Mouse (Mus musculus) heart, embryonic 15.5 days (tissue): Measurements from ENCODE around the gene Olfr535. TPM values are rescaled to one million over a fixed set of nuclear protein-coding genes. Genes with fewer than 3 reads are reported as not detected.
"Not testable (repeated sequence)": the region's sequence is repeated elsewhere in the genome, so short reads cannot be mapped to it uniquely, and the experiment has no call there.

Experiments
- ATAC-seq: fragments of 200-750 bp; cut with Nextera tagmentation; replicated peaks from 2 replicates; pipeline ENCODE4 v1.8.0; 2017; ENCODE audit warnings: low read depth, moderate TSS enrichment; ENCODE audit not compliant: insufficient number of reproducible peaks, insufficient read depth, low FRiP score
- H3K27ac ChIP-seq: fragments of 300-500 bp; sonication (generic); 2 replicates; pipeline ENCODE4 v1.5.1; 2015; ENCODE audit warnings: mild to moderate bottlenecking, inconsistent platforms
- H3K27me3 ChIP-seq: fragments of 300-500 bp; sonication (generic); 2 replicates; pipeline ENCODE4 v1.6.1; 2015; ENCODE audit warnings: inconsistent platforms
- H3K36me3 ChIP-seq: fragments of 300-500 bp; sonication (generic); 2 replicates; pipeline ENCODE4 v1.6.1; 2015; ENCODE audit warnings: mild to moderate bottlenecking, inconsistent platforms
- H3K4me1 ChIP-seq: fragments of 300-500 bp; sonication (generic); replicated peaks from 2 replicates; pipeline ENCODE4 v1.6.1; 2015; ENCODE audit warnings: inconsistent platforms
- H3K4me2 ChIP-seq: fragments of 300-500 bp; sonication (generic); 2 replicates; pipeline ENCODE4 v1.6.1; 2015; ENCODE audit warnings: inconsistent platforms, mild to moderate bottlenecking, moderate library complexity
- H3K4me3 ChIP-seq: fragments of 300-500 bp; sonication (generic); 2 replicates; pipeline ENCODE4 v1.5.1; 2015; ENCODE audit warnings: mild to moderate bottlenecking, inconsistent platforms
- H3K9ac ChIP-seq: fragments of 300-500 bp; sonication (generic); 2 replicates; pipeline ENCODE4 v1.6.1; 2015; ENCODE audit warnings: mild to moderate bottlenecking, inconsistent platforms
- H3K9me3 ChIP-seq: fragments of 300-500 bp; sonication (generic); replicated peaks from 2 replicates; pipeline ENCODE4 v1.6.1; 2016; ENCODE audit warnings: inconsistent platforms
- WGBS: fragments of 180-500 bp; shearing (Covaris S2); methylation state at CpG from one replicate; pipeline ENCODE4 v1.1.7; 2015; ENCODE audit warnings: mixed read lengths; 5-methylcytosine and 5-hydroxymethylcytosine counted together
- polyA plus RNA-seq: library from polyadenylated mRNA; unstranded; fragments of >200 nt; fragmentation: Nextera tagmentation; extraction: Ambion mirVana; gene quantifications from 2 replicates; pipeline ENCODE4 v1.2.1, GENCODE M21; 2015

Gene Olfr535
- not detected in 2 replicates for polyA plus RNA-seq

DNA sequence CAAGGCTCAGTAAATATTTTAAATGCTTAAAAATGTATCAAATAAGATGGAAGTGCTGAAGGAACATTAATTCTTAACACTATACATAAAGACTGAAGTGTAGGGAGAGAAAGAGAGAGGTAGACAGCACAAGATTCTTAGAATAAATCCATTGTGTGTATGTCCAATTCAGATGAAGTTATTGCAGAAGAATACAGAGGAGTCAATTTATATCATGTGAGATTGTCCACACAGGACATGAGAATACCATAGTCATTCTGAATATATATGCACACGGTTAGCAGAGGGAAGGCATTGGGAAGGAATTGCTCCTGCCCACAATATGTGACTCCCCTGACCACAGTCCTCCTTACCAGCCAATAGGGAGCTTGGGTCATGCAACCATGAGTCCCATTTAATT is at the start of gene Olfr535:
Gene Olfr535, plus strand, starts transcription at position 301 of the 400 bp plus-strand sequence.
- H3K9ac ChIP-seq = no peak within 1 kb of the TSS
- H3K4me2 ChIP-seq = no peak within 1 kb of the TSS
- H3K4me3 ChIP-seq = no peak within 1 kb of the TSS
- H3K9me3 ChIP-seq = no peaks in the 10 kb centered on the region; the same call in 1 of the 2 replicates
- H3K27me3 ChIP-seq = no peaks in the 10 kb centered on the region
- no peaks in the 10 kb centered on the region for H3K36me3 ChIP-seq
- 77% methylated on average over 1 of the region's 1 CpGs for WGBS
- H3K4me1 ChIP-seq = no peaks in the 10 kb centered on the region
- H3K27ac ChIP-seq = no peak within 1 kb of the TSS
- no peak for ATAC-seq

- Histone ChIP-seq H3K27me3 (no peaks in the 10 kb centered on the region), H3K9me3 (no peaks in the 10 kb centered on the region), H3K4me2 (no peak overlapping the region), H3K36me3 (no peaks in the 10 kb centered on the region), H3K4me1 (no peaks in the 10 kb centered on the region), H3K4me3 (no peak overlapping the region), H3K27ac (no peak overlapping the region), H3K9ac (no peak overlapping the region)
- ATAC-seq = no peak
- 72% methylated on average over 1 of the region's 1 CpGs for WGBS
Observed at GRCm38 (mm10) chr7:140443141-140443540, 40.9 kb upstream of the Olfr535 start.

DNA sequence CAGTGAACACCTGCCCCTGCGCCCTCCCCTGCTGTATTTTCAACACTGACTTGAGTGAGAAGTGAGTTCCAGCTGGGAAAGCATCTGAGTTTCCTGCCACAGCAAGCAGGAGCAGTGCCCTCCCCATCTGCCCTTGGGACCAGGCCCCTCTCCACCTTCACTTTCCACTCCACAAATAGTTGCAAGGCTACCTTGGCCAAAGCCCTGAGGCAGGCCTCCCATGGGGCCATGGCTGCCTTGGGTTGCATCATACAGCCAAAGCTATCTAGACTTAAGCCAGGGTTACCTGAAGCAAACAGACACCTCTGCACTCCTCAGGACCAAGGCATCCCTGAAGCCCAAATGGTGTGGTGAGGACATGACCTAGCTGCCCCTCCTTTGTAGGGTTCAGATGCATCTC is 20.9 kb upstream of the Olfr535 start, which contains the start of gene Olfr533:
Gene Olfr533, plus strand, starts transcription at position 301 of the 400 bp plus-strand sequence.
- not testable (repeated sequence) for H3K9ac ChIP-seq, H3K4me2 ChIP-seq, H3K9me3 ChIP-seq, H3K4me3 ChIP-seq, H3K36me3 ChIP-seq, H3K4me1 ChIP-seq, H3K27me3 ChIP-seq, H3K27ac ChIP-seq, ATAC-seq
- no CpG with 5 or more reads among the region's 1 CpGs for WGBS

DNA sequence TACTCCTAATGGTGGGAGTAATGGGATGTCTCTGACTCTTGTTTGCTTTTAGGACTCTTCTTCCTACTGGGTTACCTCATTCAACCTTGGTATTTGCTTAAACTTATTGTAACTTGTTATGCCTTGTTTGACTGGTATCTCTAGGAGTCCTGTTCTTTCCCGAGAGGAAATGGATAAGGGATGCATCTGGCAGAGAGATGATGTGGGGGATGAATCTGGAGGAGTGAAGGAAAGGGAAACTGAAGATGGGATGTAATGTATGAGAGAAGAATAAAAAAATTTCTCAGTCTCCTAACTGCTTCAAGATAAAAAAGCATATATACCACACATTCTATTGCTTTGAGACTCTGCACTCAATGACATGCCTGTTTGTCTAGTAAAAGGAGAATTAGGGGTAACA is 6.1 kb upstream of the Olfr535 start:
- ATAC-seq = no peak
- Histone ChIP-seq H3K9ac (no peak overlapping the region), H3K9me3 (no peaks in the 10 kb centered on the region; the same call in 1 of the 2 replicates), H3K27ac (no peak overlapping the region), H3K27me3 (no peaks in the 10 kb centered on the region), H3K4me2 (no peak overlapping the region), H3K4me1 (no peaks in the 10 kb centered on the region), H3K4me3 (no peak overlapping the region), H3K36me3 (no peaks in the 10 kb centered on the region)
- 56% methylated on average over 1 of the region's 1 CpGs for WGBS

DNA sequence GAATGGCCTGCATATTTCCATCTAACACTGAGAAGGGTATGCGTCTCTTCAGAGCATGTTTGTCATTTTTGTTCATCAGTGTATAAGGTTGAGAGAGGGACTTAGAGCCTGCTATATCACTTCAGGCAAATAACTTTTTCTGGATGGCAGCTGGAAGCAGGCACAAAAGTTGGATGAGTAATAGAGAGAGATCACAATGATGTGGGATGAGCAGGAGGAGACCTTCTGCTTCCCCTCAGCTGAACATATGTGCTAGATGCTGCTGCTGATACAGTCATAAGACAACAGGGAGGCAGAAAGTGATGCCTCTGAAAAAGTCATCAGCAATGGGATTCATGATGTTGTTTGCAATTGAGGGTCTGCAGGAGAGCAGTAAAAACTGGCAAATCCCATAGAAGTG is 5.3 kb upstream of the Olfr535 start:
- H3K4me1 ChIP-seq = no peaks in the 10 kb centered on the region
- no peaks in the 10 kb centered on the region for H3K36me3 ChIP-seq
- 87% methylated on average over 1 of the region's 1 CpGs for WGBS
- no peak overlapping the region for H3K9ac ChIP-seq
- H3K4me3 ChIP-seq = no peak overlapping the region
- no peaks in the 10 kb centered on the region for H3K27me3 ChIP-seq
- H3K9me3 ChIP-seq = no peaks in the 10 kb centered on the region; the same call in 1 of the 2 replicates
- no peak overlapping the region for H3K4me2 ChIP-seq
- ATAC-seq = no peak
- no peak overlapping the region for H3K27ac ChIP-seq

DNA sequence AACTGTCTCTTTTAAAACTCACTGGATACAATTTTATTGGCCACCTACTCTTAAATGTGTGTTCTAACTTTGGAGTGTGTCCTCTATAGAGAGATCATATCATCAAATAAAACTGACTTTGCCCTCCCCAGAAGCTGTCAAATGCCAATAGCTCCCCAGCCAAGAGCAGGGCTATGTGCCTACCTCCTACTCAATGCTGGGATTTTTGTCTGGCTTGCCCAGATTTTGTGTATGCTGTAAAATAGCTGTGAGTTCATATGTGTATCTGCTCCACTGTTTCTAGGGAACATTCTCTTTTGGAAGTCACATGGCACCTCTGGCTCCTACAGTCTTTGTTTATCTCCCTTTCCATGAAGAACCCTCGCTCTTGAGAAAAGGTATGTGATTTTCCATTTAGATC is 5.0 kb downstream of the Olfr535 start:
- no peak for ATAC-seq
- no peaks in the 10 kb centered on the region for H3K4me1 ChIP-seq
- no peaks in the 10 kb centered on the region for H3K27me3 ChIP-seq
- no peak overlapping the region for H3K4me3 ChIP-seq
- H3K4me2 ChIP-seq = no peak overlapping the region
- no peaks in the 10 kb centered on the region for H3K9me3 ChIP-seq
- no peak overlapping the region for H3K9ac ChIP-seq
- no peak overlapping the region for H3K27ac ChIP-seq
- 57% methylated on average over 1 of the region's 1 CpGs for WGBS
- H3K36me3 ChIP-seq = no peaks in the 10 kb centered on the region

GRCm38 (mm10) chr7:140494231-140494630 is 10.2 kb downstream of the Olfr535 start:
- WGBS = 39% methylated on average over 2 of the region's 2 CpGs
- Histone ChIP-seq H3K36me3 (no peaks in the 10 kb centered on the region), H3K4me1 (no peaks in the 10 kb centered on the region), H3K27me3 (no peaks in the 10 kb centered on the region), H3K4me3 (no peak overlapping the region), H3K9me3 (no peaks in the 10 kb centered on the region), H3K27ac (no peak overlapping the region), H3K4me2 (no peak overlapping the region), H3K9ac (no peak overlapping the region)
- no peak for ATAC-seq

GRCm38 (mm10) chr7:140494702-140495101 is 10.7 kb downstream of the Olfr535 start:
- H3K4me1 ChIP-seq = no peaks in the 10 kb centered on the region
- no peak overlapping the region for H3K4me3 ChIP-seq
- no peaks in the 10 kb centered on the region for H3K27me3 ChIP-seq
- ATAC-seq = no peak
- no peaks in the 10 kb centered on the region for H3K36me3 ChIP-seq
- H3K9me3 ChIP-seq = no peaks in the 10 kb centered on the region
- no peak overlapping the region for H3K27ac ChIP-seq
- H3K9ac ChIP-seq = no peak overlapping the region
- H3K4me2 ChIP-seq = no peak overlapping the region

DNA sequence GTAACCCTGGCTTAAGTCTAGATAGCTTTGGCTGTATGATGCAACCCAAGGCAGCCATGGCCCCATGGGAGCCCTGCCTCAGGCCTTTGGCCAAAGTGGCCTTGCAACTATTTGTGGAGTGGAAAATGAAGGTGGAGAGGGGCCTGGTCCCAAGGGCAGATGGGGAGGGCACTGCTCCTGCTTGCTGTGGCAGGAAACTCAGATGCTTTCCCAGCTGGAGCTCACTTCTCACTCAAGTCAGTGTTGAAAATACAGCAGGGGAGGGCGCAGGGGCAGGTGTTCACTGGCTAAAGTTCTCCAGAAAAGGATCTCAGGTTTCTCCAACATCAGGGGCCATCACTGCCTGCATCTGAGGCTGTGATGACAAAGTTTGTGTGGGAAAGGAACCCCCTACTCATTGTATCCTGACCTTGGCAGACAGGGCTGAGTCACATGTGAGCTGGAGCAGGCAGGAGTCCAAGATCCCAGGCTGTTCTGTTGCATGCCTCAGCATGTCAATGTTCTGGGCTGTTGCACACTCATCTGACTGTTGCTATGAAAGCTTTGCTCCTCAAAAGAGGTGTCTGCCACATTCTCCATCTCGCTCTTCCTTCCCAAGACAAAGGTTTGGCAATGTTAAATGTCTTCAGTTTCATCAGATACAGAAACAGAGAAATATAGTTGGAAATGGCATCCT is 23.5 kb downstream of the Olfr535 start, which contains the start of gene Olfr536:
Gene Olfr536, minus strand, starts transcription at position 51 of the 676 bp plus-strand sequence.
- not testable (repeated sequence) for H3K27ac ChIP-seq, H3K9me3 ChIP-seq, H3K9ac ChIP-seq, H3K4me3 ChIP-seq, H3K4me2 ChIP-seq, ATAC-seq, H3K4me1 ChIP-seq, H3K36me3 ChIP-seq, H3K27me3 ChIP-seq
- WGBS = 43% methylated on average over 2 of the region's 2 CpGs

DNA sequence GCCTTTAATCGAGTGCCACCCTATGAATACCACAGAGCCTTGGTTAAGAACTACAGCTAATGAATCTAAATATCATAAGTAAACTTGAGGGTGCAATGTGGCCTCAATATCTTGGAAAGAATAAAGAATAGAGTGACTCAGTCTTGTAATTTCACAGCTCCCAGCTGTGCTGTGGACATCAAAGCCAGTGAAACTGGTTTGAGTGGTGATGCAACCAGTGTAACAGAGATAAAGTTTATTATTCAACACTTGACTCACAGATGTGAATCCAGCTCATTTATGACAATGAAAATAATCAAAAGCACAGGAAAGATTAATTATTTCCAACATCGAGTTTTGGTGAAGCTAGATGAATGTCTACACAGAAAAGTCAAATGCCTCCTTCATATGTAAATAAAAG is 55.7 kb downstream of the Olfr535 start:
- no peak for ATAC-seq
- 59% methylated on average over 2 of the region's 2 CpGs for WGBS

More for the DNA sequence above, 55.7 kb downstream of the Olfr535 start:
- Histone ChIP-seq H3K36me3 (no peaks in the 10 kb centered on the region), H3K27me3 (no peaks in the 10 kb centered on the region), H3K9me3 (no peaks in the 10 kb centered on the region), H3K4me2 (no peak overlapping the region), H3K9ac (no peak overlapping the region), H3K4me3 (no peak overlapping the region), H3K4me1 (no peaks in the 10 kb centered on the region), H3K27ac (no peak overlapping the region)
